Mouse (Mus musculus) midbrain, embryonic 14.5 days (tissue): ENCODE results near the gene 1700022I11Rik. TPM values are rescaled to one million over a fixed set of nuclear protein-coding genes. Genes with fewer than 3 reads are reported as not detected.
"Not testable (repeated sequence)": the region's sequence is repeated elsewhere in the genome, so short reads cannot be mapped to it uniquely, and the experiment has no call there.

Experiments used
- ATAC-seq: fragments of 200-750 bp; cut with Nextera tagmentation; 2 replicates; pipeline ENCODE4 v1.8.0; 2017; ENCODE audit warnings: moderate number of reproducible peaks, moderate library complexity; ENCODE audit not compliant: low FRiP score, low TSS enrichment
- DNase-seq: peaks from one replicate; pipeline ENCODE4 v3.0.0-alpha.2; 2015
- H3K27ac ChIP-seq: fragments of 300-500 bp; sonication (generic); replicated peaks from 2 replicates; pipeline ENCODE4 v1.5.1; 2014; ENCODE audit warnings: mild to moderate bottlenecking, low read depth, low read length, moderate library complexity
- H3K27me3 ChIP-seq: fragments of 300-500 bp; sonication (generic); 2 replicates; pipeline ENCODE4 v1.6.1; 2014; ENCODE audit warnings: low read length, control low read depth, mixed read lengths; ENCODE audit not compliant: control insufficient read depth, insufficient read depth
- H3K36me3 ChIP-seq: fragments of 300-500 bp; sonication (generic); 2 replicates; pipeline ENCODE4 v1.6.1; 2014; ENCODE audit warnings: low read length, control low read depth; ENCODE audit not compliant: control insufficient read depth, insufficient read depth
- H3K4me1 ChIP-seq: fragments of 300-500 bp; sonication (generic); 2 replicates; pipeline ENCODE4 v1.6.1; 2014; ENCODE audit warnings: mild to moderate bottlenecking, antibody characterized with exemption, low read length, control low read depth; ENCODE audit not compliant: control insufficient read depth, insufficient read depth
- H3K4me2 ChIP-seq: fragments of 300-500 bp; sonication (generic); 2 replicates; pipeline ENCODE4 v1.6.1; 2014; ENCODE audit warnings: mild to moderate bottlenecking, low read length, moderate library complexity
- H3K4me3 ChIP-seq: fragments of 300-500 bp; sonication (generic); replicated peaks from 2 replicates; pipeline ENCODE4 v1.5.1; 2014; ENCODE audit warnings: low read depth, low read length
- H3K9ac ChIP-seq: fragments of 300-500 bp; sonication (generic); replicated peaks from 2 replicates; pipeline ENCODE4 v1.6.1; 2014; ENCODE audit warnings: mild to moderate bottlenecking, low read length, moderate library complexity
- H3K9me3 ChIP-seq: fragments of 300-500 bp; sonication (generic); 2 replicates; pipeline ENCODE4 v1.6.1; 2016; ENCODE audit warnings: low read length, control low read depth, mixed read lengths; ENCODE audit not compliant: control insufficient read depth
- WGBS: fragments of 180-500 bp; shearing (Covaris S2); extraction: QIAGEN DNeasy Blood & Tissue Kit; methylation state at CpG from one replicate; pipeline ENCODE4 v1.1.7; 2014; 5-methylcytosine and 5-hydroxymethylcytosine counted together
- polyA plus RNA-seq: library from polyadenylated mRNA; unstranded; fragments of >200 nt; fragmentation: Nextera tagmentation; extraction: Ambion mirVana; gene quantifications from 2 replicates; pipeline ENCODE4 v1.2.1, GENCODE M21; 2014

The 1700022I11Rik gene
- polyA plus RNA-seq, 1 experiment from 2014 or later, result 0.80 TPM

- H3K4me1 ChIP-seq, result peaks cover 21% of the 10 kb centered on the region
- DNase-seq (peak; percentile 99), ATAC-seq (peak; percentile 99)
- H3K9ac ChIP-seq, result peak within 1 kb of the TSS; percentile 94
- H3K27ac ChIP-seq, result peak within 1 kb of the TSS; percentile 97
- H3K9me3 ChIP-seq, H3K27me3 ChIP-seq: not testable (repeated sequence)
- peaks cover 12% of the 10 kb centered on the region for H3K36me3 ChIP-seq
- H3K4me2 ChIP-seq, result peak within 1 kb of the TSS; percentile 87
- peak within 1 kb of the TSS; percentile 93 for H3K4me3 ChIP-seq
- under 1% methylated on average over 46 of the region's 56 CpGs for WGBS
These were observed 31.0 kb downstream of the 1700022I11Rik start, which contains the start of gene Vcp for GRCm38 (mm10) chr4:43000141-43000986. Gene Vcp (minus strand): TSS chr4:43000507.

GRCm38 (mm10) chr4:43001272-43001671, 31.9 kb downstream of the 1700022I11Rik start:
- Histone ChIP-seq H3K4me1 (peaks cover 21% of the 10 kb centered on the region), H3K4me3 (no peak overlapping the region), H3K27ac (peak overlapping the region; percentile 86), H3K36me3 (peaks cover 3% of the 10 kb centered on the region; the same call in 1 of the 2 replicates), H3K4me2 (peak overlapping the region; percentile 36; the same call in 1 of the 2 replicates), H3K9ac (no peak overlapping the region), H3K9me3 (no peaks in the 10 kb centered on the region), H3K27me3 (no peaks in the 10 kb centered on the region)
- no peak for DNase-seq
- ATAC-seq, result no peak
- WGBS, result 94% methylated on average over 2 of the region's 2 CpGs

GRCm38 (mm10) chr4:43002756-43003439, 33.5 kb downstream of the 1700022I11Rik start:
- H3K27me3 ChIP-seq, result no peaks in the 10 kb centered on the region
- ATAC-seq (no peak), DNase-seq (no peak)
- H3K4me2 ChIP-seq, result no peak overlapping the region
- peaks cover 18% of the 10 kb centered on the region for H3K4me1 ChIP-seq
- H3K9me3 ChIP-seq, result no peaks in the 10 kb centered on the region
- H3K9ac ChIP-seq, result no peak overlapping the region
- WGBS, result 81% methylated on average over 12 of the region's 12 CpGs
- 0 out of 2 replicates have a peak, but pooled peaks cover 2% of the 10 kb centered on the region for H3K36me3 ChIP-seq
- H3K4me3 ChIP-seq, result no peak overlapping the region
- no peak overlapping the region for H3K27ac ChIP-seq

DNA sequence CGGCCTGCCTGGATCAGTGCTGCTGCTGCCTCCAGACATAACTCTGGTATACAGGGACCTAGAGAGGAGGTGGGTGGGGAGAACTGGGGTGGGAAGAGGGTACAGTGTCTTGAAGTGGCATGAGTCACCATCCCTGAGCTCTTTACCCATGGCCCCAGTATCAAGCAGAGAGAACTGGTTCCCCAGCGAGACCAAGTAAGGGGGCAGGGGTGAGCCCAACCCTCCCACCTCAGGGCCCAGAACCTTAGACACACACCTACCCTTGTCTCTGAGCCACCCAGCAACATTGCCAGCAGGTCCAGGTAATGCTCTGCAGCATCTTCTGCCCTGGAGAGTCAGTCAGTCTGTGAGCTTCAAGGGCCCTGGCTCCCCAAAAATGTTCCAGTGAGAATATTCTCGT, 35.5 kb downstream of the 1700022I11Rik start:
- H3K4me1 ChIP-seq, result peaks cover 14% of the 10 kb centered on the region
- no peak overlapping the region for H3K9ac ChIP-seq
- no peak for ATAC-seq
- WGBS, result 90% methylated on average over 3 of the region's 3 CpGs
- H3K27me3 ChIP-seq, result no peaks in the 10 kb centered on the region
- H3K4me2 ChIP-seq, result no peak overlapping the region
- DNase-seq, result no peak
- no peak overlapping the region for H3K27ac ChIP-seq
- H3K9me3 ChIP-seq, result no peaks in the 10 kb centered on the region
- no peak overlapping the region for H3K4me3 ChIP-seq
- 0 out of 2 replicates have a peak, but pooled peaks cover 2% of the 10 kb centered on the region for H3K36me3 ChIP-seq

DNA sequence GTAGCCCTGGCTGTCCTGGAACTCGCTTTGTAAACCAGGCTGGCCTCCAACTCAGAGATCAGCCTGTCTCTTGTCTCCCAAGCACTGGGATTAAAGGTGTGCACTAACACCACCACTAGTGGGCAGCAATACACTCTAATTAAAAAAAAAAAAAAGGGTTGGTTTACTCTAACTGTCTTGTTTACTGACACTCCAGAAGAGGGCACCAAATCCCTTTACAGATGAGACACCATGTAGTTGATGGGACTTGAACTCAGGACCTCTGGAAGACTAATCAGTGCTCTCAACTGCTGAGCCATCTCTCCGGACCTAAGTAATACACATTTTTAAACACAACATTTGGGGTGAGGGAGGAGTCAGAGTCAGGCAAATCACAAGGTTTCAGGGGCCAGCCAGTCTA, 36.4 kb downstream of the 1700022I11Rik start:
- 55% methylated on average over 2 of the region's 2 CpGs for WGBS
- Histone ChIP-seq H3K36me3 (0 out of 2 replicates have a peak, but pooled peaks cover 2% of the 10 kb centered on the region), H3K27ac (no peak overlapping the region), H3K4me3 (no peak overlapping the region), H3K4me1 (peaks cover 14% of the 10 kb centered on the region), H3K9me3 (no peaks in the 10 kb centered on the region), H3K4me2 (no peak overlapping the region), H3K27me3 (no peaks in the 10 kb centered on the region), H3K9ac (no peak overlapping the region)
- ATAC-seq, result no peak
- DNase-seq, result peak; percentile 26

DNA sequence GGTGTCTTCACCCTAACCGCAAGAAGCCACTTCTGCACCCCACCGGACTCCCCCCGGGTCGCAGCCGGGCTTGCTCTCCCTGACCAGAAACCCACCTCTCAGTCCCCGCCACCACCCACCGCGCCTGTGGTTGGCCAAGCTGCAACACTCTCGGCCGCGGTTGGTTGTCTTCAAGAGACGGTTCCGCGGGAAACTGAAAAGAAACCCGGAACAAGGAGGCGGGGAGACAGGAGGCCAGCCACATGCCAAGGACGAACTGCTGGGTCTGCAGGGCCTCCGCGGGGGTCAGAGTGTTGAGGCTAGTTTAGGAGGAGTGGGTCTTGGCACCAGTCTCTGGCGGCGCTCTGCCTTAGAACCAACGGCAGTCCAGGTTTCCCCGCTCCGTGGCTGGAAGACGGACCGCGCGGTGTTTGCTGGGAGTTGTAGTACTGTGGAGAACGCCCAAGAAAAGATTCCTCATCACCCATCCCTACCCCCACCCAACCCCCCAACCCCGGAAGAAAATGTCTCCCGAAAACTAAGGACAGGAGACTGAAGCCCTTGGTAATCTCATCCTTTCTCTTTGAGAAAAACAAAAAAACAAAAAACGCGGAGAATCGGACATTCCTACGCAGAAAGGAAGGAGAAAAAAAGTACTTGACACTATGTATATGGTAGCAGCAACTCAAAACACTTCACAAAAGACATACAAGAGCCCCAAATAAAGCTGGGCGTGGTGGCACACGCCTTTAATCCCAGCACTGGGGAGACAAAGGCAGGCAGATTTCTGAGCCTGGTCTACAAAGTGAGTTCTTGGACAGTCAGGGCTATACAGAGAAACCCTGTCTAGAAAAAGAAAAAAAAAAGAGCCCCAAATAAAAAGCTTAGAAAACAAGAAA, 41.0 kb downstream of the 1700022I11Rik start, which contains the start of gene Fancg:
Gene Fancg (minus strand): TSS at position 346 of the 878 bp plus-strand sequence.
- peak; percentile 89 for ATAC-seq

DNA sequence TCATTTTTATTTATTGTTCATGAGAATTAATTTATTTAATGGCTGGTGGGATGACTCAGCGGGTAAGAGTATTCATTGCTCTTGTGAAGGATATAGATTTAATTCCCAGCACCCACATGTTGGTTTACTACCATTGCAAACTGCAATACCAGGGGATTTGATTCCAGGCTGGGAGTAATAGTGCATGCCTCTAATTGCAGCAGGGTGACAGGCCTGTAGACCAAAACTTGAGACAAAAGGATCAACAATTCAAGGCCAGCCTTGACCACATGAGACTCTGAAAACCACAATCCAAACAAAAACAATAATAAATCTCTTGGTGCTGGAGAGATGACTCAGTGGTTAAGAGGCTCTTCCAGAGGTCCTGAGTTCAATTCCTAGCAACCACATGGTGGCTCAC, 42.7 kb downstream of the 1700022I11Rik start:
- Histone ChIP-seq H3K9me3 (no peaks in the 10 kb centered on the region), H3K4me3 (no peak overlapping the region), H3K4me2 (no peak overlapping the region), H3K27me3 (no peaks in the 10 kb centered on the region), H3K4me1 (peaks cover 8% of the 10 kb centered on the region), H3K36me3 (peaks cover 6% of the 10 kb centered on the region; the same call in 1 of the 2 replicates), H3K27ac (no peak overlapping the region), H3K9ac (no peak overlapping the region)
- WGBS, result 98% methylated on average over 1 of the region's 1 CpGs
- no peak for DNase-seq
- no peak for ATAC-seq

More for the DNA sequence above, 41.0 kb downstream of the 1700022I11Rik start, which contains the start of gene Fancg:
- Histone ChIP-seq H3K9me3 (no peaks in the 10 kb centered on the region), H3K4me1 (peaks cover 8% of the 10 kb centered on the region), H3K4me3 (peak within 1 kb of the TSS; percentile 70), H3K36me3 (no peaks in the 10 kb centered on the region), H3K27ac (no peak within 1 kb of the TSS; the same call in 1 of the 2 replicates), H3K27me3 (no peaks in the 10 kb centered on the region), H3K9ac (peak within 1 kb of the TSS; percentile 60), H3K4me2 (peak within 1 kb of the TSS; percentile 91)
- peak; percentile 90 for DNase-seq
- under 1% methylated on average over 37 of the region's 37 CpGs for WGBS

GRCm38 (mm10) chr4:43018156-43018555, 48.8 kb downstream of the 1700022I11Rik start:
- no peak overlapping the region for H3K9ac ChIP-seq
- H3K4me3 ChIP-seq, result no peak overlapping the region
- no peak for ATAC-seq
- H3K36me3 ChIP-seq, result peaks cover 67% of the 10 kb centered on the region
- 97% methylated on average over 4 of the region's 4 CpGs for WGBS
- no peaks in the 10 kb centered on the region for H3K27me3 ChIP-seq
- no peak for DNase-seq
- H3K9me3 ChIP-seq, result no peaks in the 10 kb centered on the region
- no peaks in the 10 kb centered on the region for H3K4me1 ChIP-seq
- H3K27ac ChIP-seq, result no peak overlapping the region
- H3K4me2 ChIP-seq, result no peak overlapping the region
